Mouse (Mus musculus): ENCODE results near the gene Ndst4.

DNA sequence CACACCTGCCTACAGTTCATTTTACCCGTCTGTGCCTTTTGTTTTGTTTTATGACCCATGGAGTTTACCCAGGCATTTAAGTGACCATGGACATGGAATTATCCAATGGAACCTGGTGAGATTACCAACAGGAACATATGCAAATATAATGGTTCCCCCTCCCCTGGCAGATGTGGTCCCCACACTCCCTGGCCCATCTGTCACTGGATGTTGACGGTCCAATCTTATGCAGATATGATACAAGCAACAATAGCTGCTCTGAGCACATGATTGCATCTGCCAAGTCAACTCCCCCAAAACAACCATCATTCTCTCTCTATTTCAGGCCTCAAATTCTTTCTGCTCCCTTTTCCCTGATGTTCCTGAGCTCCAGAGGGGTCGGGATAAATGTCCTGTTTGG, 342.5 kb downstream of the Ndst4 start:
- TF ChIP-seq CTCF (IDR thresholded peaks at IDR 0.05; ENCODE audit: low read depth) (no peak), EP300 (IDR thresholded peaks at IDR 0.05; ENCODE audit: low read depth) (no peak)

All from heart, postnatal 0 days (tissue).